Mouse (Mus musculus): Measurements from ENCODE around the gene Tex2. TPM values are rescaled to one million over a fixed set of nuclear protein-coding genes. Genes with fewer than 3 reads are reported as not detected.
A peak's percentile ranks its signal among the peaks of the same experiment; 100 is the strongest.
"Not testable (repeated sequence)": the region's sequence is repeated elsewhere in the genome, so short reads cannot be mapped to it uniquely, and the experiment has no call there.

Tex2 gene
- polyA plus RNA-seq, 1 experiment = 79.6 TPM

DNA sequence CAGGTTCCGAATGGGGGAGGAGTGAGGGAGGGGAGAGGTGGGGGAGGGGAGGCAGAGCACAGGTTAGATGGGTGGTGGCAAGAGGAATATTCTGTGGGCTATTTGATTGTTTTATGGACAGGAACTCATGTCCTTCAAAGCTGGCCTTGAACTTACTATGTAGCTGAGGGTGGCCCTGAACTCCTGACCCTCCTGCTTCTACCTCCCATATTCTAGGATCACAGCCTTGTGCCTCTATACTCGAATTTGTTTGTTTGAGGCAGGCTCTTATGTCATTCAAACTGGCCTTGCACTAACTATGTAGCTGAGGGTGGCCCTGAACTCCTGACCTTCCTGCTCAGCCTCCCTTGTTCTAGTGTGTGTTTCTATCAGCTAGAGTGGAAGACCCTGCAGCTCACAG, 22.7 kb upstream of the Tex2 start:
- TF ChIP-seq POLR2A (IDR thresholded peaks at IDR 0.05; ENCODE audit: borderline replicate concordance, insufficient read depth, low read length) (no peak), CTCF (IDR thresholded peaks at IDR 0.05; ENCODE audit: borderline replicate concordance, insufficient read depth, low read depth, low read length) (no peak)
- WGBS = 62% methylated on average over 2 of the region's 2 CpGs
- Histone ChIP-seq H3K27me3 (ENCODE audit: control insufficient read depth, insufficient read depth, low read length) (no peaks in the 10 kb centered on the region), H3K27ac (ENCODE audit: insufficient read depth, low read length) (no peak overlapping the region), H3K4me1 (ENCODE audit: control insufficient read depth, insufficient read depth, low read length) (no peaks in the 10 kb centered on the region; the same call in 1 of the 2 replicates), H3K4me3 (replicated peaks; ENCODE audit: insufficient read depth, low read depth, low read length) (no peak overlapping the region)
- DNase-seq = no peak

DNA sequence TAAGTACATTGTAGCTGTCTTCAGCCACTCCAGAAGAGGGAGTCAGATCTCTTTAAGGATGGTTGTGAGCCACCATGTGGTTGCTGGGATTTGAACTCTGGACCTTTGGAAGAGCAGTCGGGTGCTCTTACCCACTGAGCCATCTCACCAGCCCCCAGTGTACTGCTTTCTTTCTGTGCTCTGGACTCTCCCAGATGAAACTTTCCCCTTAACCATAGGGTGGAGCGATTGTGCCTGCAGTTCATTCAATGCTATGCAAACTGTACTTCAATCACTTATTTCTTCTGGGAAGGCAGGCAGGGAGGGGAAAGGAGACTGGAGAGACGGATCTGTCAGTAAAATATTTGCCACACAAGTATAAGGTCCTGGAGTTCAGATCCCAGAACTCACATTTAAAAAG, 21.0 kb upstream of the Tex2 start:
- DNase-seq; H3K4me1 ChIP-seq (ENCODE audit: control insufficient read depth, insufficient read depth, low read length); H3K4me3 ChIP-seq (replicated peaks; ENCODE audit: insufficient read depth, low read depth, low read length); H3K27ac ChIP-seq (ENCODE audit: insufficient read depth, low read length); H3K27me3 ChIP-seq (ENCODE audit: control insufficient read depth, insufficient read depth, low read length): not testable (repeated sequence)
- 94% methylated on average over 3 of the region's 3 CpGs for WGBS

DNA sequence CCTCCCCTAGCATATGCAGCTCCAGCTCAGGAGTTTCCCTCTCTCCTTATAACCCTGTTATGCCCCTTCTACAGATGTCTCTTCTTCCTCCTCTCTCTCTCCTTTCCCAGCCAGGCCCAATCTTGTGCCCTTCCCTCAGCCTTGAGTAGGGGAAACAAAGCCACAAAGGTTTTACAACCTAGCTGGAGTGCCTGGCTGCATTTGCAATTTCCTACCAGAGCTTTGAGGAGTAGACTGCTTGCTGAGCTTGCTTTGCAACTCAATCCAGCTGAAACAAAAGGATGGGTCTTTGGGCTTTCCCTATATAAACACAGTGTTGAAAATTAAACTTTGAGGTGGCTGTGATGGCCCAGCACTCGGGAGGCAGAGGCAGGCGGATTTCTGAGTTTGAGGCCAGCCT, 20.2 kb upstream of the Tex2 start:
- H3K4me3 ChIP-seq (replicated peaks; ENCODE audit: insufficient read depth, low read depth, low read length) = no peak overlapping the region
- no peak for DNase-seq
- 91% methylated on average over 2 of the region's 2 CpGs for WGBS
- no peaks in the 10 kb centered on the region; the same call in 1 of the 2 replicates for H3K4me1 ChIP-seq (ENCODE audit: control insufficient read depth, insufficient read depth, low read length)
- H3K27me3 ChIP-seq (ENCODE audit: control insufficient read depth, insufficient read depth, low read length) = no peaks in the 10 kb centered on the region
- H3K27ac ChIP-seq (ENCODE audit: insufficient read depth, low read length) = no peak overlapping the region
- TF ChIP-seq CTCF (IDR thresholded peaks at IDR 0.05; ENCODE audit: borderline replicate concordance, insufficient read depth, low read depth, low read length) (no peak), POLR2A (IDR thresholded peaks at IDR 0.05; ENCODE audit: borderline replicate concordance, insufficient read depth, low read length) (no peak)

DNA sequence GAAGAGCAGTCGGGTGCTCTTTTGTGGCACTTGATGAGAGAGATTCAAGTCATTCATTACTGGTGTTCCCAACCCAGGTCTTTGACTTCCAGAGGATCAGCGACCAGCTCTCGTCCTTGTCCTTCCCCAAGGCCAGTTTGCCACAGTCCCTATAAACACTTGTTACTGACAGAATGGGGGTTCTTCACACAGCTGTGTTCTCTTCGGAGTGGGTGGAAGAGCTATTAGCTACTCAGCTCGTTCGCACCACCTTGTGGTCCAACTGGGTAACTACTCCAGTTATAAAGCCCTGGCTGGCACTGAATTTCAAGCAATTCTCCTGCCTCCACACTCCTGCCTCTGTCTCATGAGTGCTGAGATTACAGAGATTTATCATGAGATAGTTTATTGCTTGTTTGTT, 14.5 kb upstream of the Tex2 start:
- H3K4me3 ChIP-seq (replicated peaks; ENCODE audit: insufficient read depth, low read depth, low read length) = no peak overlapping the region
- peak; percentile 52 to 71 for DNase-seq

DNA sequence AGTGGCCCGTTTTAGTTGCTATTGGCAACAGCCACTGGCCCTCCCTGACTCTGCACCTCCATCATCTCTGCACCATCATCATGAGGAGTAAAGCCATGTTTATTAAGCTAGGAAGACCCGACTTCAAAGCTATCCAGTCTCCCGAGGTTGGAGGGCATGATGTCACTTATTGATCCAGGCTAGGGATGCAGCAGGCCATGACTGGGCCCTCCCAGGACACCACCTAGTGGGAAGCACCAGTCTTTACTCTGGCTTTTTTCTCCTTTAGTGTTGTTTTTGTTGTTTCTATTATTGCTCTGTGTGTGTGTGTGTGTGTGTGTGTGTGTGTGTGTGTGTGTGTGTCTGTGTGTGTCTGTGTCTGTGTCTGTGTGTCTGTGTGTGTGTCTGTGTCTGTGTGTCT, 12.4 kb upstream of the Tex2 start:
- Histone ChIP-seq H3K4me1 (ENCODE audit: control insufficient read depth, insufficient read depth, low read length) (no peaks in the 10 kb centered on the region), H3K4me3 (replicated peaks; ENCODE audit: insufficient read depth, low read depth, low read length) (no peak overlapping the region), H3K27me3 (ENCODE audit: control insufficient read depth, insufficient read depth, low read length) (no peaks in the 10 kb centered on the region), H3K27ac (ENCODE audit: insufficient read depth, low read length) (no peak overlapping the region)
- WGBS = 30% methylated on average over 3 of the region's 3 CpGs
- no peak for DNase-seq
- TF ChIP-seq POLR2A (IDR thresholded peaks at IDR 0.05; ENCODE audit: borderline replicate concordance, insufficient read depth, low read length) (no peak), CTCF (IDR thresholded peaks at IDR 0.05; ENCODE audit: borderline replicate concordance, insufficient read depth, low read depth, low read length) (no peak)

More for the DNA sequence above, 14.5 kb upstream of the Tex2 start:
- no peak overlapping the region for H3K27ac ChIP-seq (ENCODE audit: insufficient read depth, low read length)
- no peaks in the 10 kb centered on the region for H3K27me3 ChIP-seq (ENCODE audit: control insufficient read depth, insufficient read depth, low read length)
- 19% methylated on average over 6 of the region's 6 CpGs for WGBS
- no peaks in the 10 kb centered on the region for H3K4me1 ChIP-seq (ENCODE audit: control insufficient read depth, insufficient read depth, low read length)
- TF ChIP-seq CTCF (IDR thresholded peaks at IDR 0.05; ENCODE audit: borderline replicate concordance, insufficient read depth, low read depth, low read length) (peak; percentile 87), POLR2A (IDR thresholded peaks at IDR 0.05; ENCODE audit: borderline replicate concordance, insufficient read depth, low read length) (no peak)

DNA sequence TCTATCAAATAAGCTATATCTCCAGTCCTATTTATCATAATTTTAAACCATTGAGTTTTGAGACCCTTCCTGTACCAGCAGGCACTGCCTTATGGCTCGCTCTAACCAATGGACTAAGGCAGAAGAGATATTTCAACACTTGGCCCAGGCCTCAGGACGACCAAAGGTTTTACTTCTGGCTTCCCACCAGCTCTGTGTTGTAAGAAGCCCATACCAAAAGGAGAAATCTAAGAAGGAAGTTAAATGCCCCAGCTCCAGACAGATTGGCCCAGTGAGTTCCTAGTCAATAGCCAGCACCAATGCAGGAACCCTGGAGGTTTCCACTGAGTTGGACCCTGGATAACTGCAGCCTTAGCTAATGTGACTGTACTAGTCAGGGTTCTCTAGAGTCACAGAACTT, 10.4 kb upstream of the Tex2 start:
- no peak for DNase-seq
- H3K27me3 ChIP-seq (ENCODE audit: control insufficient read depth, insufficient read depth, low read length) = no peaks in the 10 kb centered on the region
- H3K27ac ChIP-seq (ENCODE audit: insufficient read depth, low read length) = no peak overlapping the region
- H3K4me1 ChIP-seq (ENCODE audit: control insufficient read depth, insufficient read depth, low read length) = no peaks in the 10 kb centered on the region
- no peak overlapping the region for H3K4me3 ChIP-seq (replicated peaks; ENCODE audit: insufficient read depth, low read depth, low read length)
- TF ChIP-seq CTCF (IDR thresholded peaks at IDR 0.05; ENCODE audit: borderline replicate concordance, insufficient read depth, low read depth, low read length) (no peak), POLR2A (IDR thresholded peaks at IDR 0.05; ENCODE audit: borderline replicate concordance, insufficient read depth, low read length) (no peak)
- 77% methylated on average over 2 of the region's 2 CpGs for WGBS

DNA sequence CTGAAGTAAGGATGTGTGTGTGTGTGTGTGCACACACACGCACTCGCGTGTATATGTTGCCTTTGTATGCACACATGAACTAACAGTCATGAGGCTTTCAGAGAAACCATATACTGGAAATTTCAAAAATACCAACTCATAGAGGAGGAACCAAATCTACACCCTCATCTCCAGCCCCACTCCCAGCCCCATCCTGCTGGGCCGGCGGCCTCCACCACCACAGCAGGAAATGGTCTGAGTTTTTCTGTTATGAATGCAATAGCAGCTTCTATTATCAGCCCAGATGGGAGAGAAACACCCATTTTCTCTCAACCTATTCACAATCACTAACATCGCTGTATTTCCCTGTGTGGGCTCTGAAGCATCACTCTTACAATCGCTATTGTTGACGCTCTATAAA, 8.8 kb upstream of the Tex2 start:
- TF ChIP-seq CTCF (IDR thresholded peaks at IDR 0.05; ENCODE audit: borderline replicate concordance, insufficient read depth, low read depth, low read length) (no peak), POLR2A (IDR thresholded peaks at IDR 0.05; ENCODE audit: borderline replicate concordance, insufficient read depth, low read length) (no peak)
- no peaks in the 10 kb centered on the region for H3K4me1 ChIP-seq (ENCODE audit: control insufficient read depth, insufficient read depth, low read length)
- DNase-seq = no peak
- 87% methylated on average over 8 of the region's 8 CpGs for WGBS
- no peaks in the 10 kb centered on the region for H3K27me3 ChIP-seq (ENCODE audit: control insufficient read depth, insufficient read depth, low read length)
- no peak overlapping the region for H3K27ac ChIP-seq (ENCODE audit: insufficient read depth, low read length)
- no peak overlapping the region for H3K4me3 ChIP-seq (replicated peaks; ENCODE audit: insufficient read depth, low read depth, low read length)

DNA sequence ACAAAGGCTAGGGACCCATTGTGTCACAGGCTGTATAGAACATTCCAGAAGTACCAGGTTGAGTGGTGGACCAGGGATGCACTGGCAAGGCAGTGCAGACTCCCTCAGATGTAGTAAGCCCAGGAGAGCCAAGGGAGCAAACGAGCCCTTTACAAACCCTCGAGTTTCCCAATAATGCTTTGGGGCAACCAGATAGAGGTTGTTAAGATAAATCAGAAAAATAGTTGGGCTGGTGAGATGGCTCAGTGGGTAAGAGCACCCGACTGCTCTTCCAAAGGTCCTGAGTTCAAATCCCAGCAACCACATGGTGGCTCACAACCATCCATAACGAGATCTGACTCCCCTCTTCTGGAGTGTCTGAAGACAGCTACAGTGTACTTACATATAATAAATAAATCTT, 5.5 kb upstream of the Tex2 start:
- H3K27ac ChIP-seq (ENCODE audit: insufficient read depth, low read length); H3K4me3 ChIP-seq (replicated peaks; ENCODE audit: insufficient read depth, low read depth, low read length); H3K27me3 ChIP-seq (ENCODE audit: control insufficient read depth, insufficient read depth, low read length); DNase-seq; H3K4me1 ChIP-seq (ENCODE audit: control insufficient read depth, insufficient read depth, low read length): not testable (repeated sequence)
- 86% methylated on average over 4 of the region's 4 CpGs for WGBS

All from cerebellum, adult 2 months (tissue).